Mouse (Mus musculus) spleen, adult 2 months (tissue): Measurements from ENCODE around the gene Blvrb. TPM values are rescaled to one million over a fixed set of nuclear protein-coding genes. Genes with fewer than 3 reads are reported as not detected.
"Not testable (repeated sequence)": the region's sequence is repeated elsewhere in the genome, so short reads cannot be mapped to it uniquely, and the experiment has no call there.

Experiments
- DNase-seq, 2 experiments: peaks; one replicate each; pipeline versions ENCODE4 v3.0.0 to v3.0.0-alpha.2; 2012 to 2021; ENCODE audit warnings: low spot score in 2 of 2, low read depth in 1 of 2
- H3K27ac ChIP-seq: fragments of 200-500 bp; 2 replicates; pipeline ENCODE4 v1.5.1; 2012; ENCODE audit warnings: low read length, inconsistent platforms; ENCODE audit not compliant: insufficient read depth
- H3K27me3 ChIP-seq: fragments of 200-500 bp; 2 replicates; pipeline ENCODE4 v1.6.1; 2012; ENCODE audit warnings: mild to moderate bottlenecking, moderate library complexity, low read length, inconsistent platforms; ENCODE audit not compliant: control insufficient read depth, insufficient read depth
- H3K36me3 ChIP-seq: fragments of 200-500 bp; 2 replicates; pipeline ENCODE4 v1.6.1; 2012; ENCODE audit warnings: mild to moderate bottlenecking, low read length, inconsistent platforms; ENCODE audit not compliant: control insufficient read depth, insufficient read depth
- H3K4me1 ChIP-seq: fragments of 200-500 bp; 2 replicates; pipeline ENCODE4 v1.6.1; 2011; ENCODE audit warnings: inconsistent platforms; ENCODE audit not compliant: control insufficient read depth, insufficient read depth, insufficient read length
- H3K4me3 ChIP-seq: fragments of 200-500 bp; 2 replicates; pipeline ENCODE4 v1.5.1; 2011; ENCODE audit warnings: mild to moderate bottlenecking, inconsistent platforms; ENCODE audit not compliant: insufficient read depth, insufficient read length; ENCODE audit errors: extremely low read depth
- CTCF ChIP-seq: fragments of 200-500 bp; IDR thresholded peaks from 2 replicates; pipeline ENCODE4 v1.5.1; 2011; ENCODE audit warnings: mild to moderate bottlenecking, inconsistent platforms; ENCODE audit not compliant: insufficient read depth, insufficient read length, insufficient replicate concordance; ENCODE audit errors: extremely low read depth
- POLR2A ChIP-seq: fragments of 200-500 bp; IDR thresholded peaks from 2 replicates; pipeline ENCODE4 v1.6.1; 2011; ENCODE audit warnings: low read depth, low read length, inconsistent platforms
- WGBS: fragments of 180-500 bp; shearing (Covaris S2); methylation state at CpG from one replicate; pipeline ENCODE4 v1.1.7; 2018; 5-methylcytosine and 5-hydroxymethylcytosine counted together
- polyA plus RNA-seq: library from polyadenylated mRNA; depleted of rRNA; stranded (reverse); fragments of >200 nt; gene quantifications from 2 replicates; pipeline ENCODE4 v1.2.3, GENCODE M21; 2012

Gene Blvrb
- polyA plus RNA-seq, 1 experiment: 280 TPM

DNA sequence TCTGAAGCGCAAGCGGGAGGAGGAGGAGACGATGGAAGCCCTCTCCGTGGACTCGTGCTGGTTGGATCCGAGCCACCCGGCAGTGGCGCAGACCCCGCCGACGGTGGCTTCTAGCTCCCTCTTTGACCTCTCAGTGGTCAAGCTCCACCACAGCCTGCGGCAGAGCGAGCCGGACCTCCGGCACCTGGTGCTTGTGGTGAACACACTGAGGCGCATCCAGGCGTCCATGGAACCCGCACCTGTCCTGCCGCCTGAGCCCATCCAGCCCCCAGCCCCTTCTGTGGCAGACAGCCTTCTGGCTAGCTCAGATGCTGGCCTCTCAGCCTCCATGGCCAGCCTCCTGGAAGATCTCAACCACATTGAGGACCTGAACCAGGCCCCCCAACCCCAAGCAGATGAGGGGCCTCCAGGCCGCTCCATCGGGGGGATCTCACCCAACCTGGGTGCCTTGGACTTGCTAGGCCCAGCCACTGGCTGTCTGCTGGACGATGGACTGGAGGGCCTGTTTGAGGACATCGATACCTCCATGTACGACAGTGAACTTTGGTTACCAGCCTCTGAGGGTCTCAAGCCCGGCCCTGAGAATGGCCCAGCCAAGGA, 41.6 kb downstream of the Blvrb start:
- H3K27ac ChIP-seq: 0 out of 2 replicates have a peak overlapping the region, but pooled peaks have one; percentile 24
- no peak overlapping the region for H3K4me3 ChIP-seq
- peaks cover 7% of the 10 kb centered on the region for H3K36me3 ChIP-seq
- H3K27me3 ChIP-seq: no peaks in the 10 kb centered on the region
- peaks cover 9% of the 10 kb centered on the region for H3K4me1 ChIP-seq
- 95% methylated on average over 25 of the region's 25 CpGs for WGBS
- no peak for TF ChIP-seq POLR2A
- TF ChIP-seq CTCF: no peak
- peak in 1 of 2 experiments; percentile 19 for DNase-seq

DNA sequence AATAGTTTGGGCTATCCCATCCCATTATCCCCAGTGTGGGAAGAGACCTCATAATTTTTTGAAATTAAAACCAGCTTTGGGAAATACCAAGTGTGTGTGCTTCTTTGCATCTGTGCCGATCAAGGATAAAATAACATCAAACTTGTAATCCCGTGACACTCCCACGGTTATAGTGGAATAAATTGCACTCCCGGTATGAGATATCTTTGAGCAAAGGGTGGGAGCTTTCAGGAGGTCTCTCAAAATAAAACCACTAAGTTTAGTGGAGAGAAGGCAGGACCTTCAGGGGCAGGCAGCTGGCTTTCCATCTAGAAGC, 42.4 kb downstream of the Blvrb start:
- 36% methylated on average over 4 of the region's 4 CpGs for WGBS
- Histone ChIP-seq H3K27me3 (no peaks in the 10 kb centered on the region), H3K36me3 (peaks cover 7% of the 10 kb centered on the region), H3K4me3 (peak overlapping the region; percentile 65), H3K27ac (peak overlapping the region; percentile 91), H3K4me1 (peaks cover 9% of the 10 kb centered on the region)
- TF ChIP-seq CTCF (no peak), POLR2A (no peak)
- no peak for DNase-seq

DNA sequence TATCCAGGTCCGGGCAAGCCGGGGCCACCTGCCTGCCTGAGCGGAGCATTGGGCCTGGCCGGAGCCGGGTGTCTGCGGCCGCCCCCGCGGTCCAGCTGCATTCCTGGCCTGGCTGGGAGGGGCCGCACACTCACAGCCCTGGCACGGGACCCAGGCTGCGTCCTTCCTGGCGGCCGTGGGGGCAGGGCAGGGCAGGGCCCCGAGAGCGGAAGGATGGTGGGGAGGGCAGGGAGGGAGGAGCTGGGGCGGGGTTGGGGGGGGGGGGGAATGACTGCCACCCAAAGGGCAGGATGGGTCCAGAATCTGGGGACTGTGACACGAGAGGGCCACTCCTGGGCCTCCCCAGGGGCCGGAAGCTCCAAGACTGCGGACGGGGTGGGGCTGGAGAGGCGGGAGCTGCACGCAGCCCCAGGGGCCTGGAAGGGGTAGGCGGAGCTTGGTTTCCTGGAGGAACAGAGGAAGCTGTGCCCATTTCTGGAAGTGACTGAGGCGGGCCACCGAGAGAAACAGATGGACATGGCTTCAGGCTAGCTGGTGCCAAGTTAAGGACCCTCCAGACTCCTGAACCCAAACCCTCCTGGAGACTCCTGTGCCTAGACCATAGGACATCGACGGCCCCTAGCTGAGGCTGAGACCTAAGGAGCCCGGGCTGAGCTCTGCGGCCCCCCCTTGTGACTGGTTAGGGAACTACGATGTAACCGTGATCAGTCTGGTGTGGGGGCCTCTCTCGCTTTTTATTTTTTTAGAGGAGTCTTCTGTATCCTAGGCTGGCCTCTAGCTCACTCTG, 43.0 kb downstream of the Blvrb start:
- Histone ChIP-seq H3K27me3 (no peaks in the 10 kb centered on the region), H3K27ac (peak overlapping the region; percentile 91), H3K4me1 (peaks cover 9% of the 10 kb centered on the region), H3K36me3 (peaks cover 7% of the 10 kb centered on the region), H3K4me3 (peak overlapping the region; percentile 65)
- DNase-seq: peak; percentile 72 to 86
- no peak; the same call in 1 of the 2 replicates for TF ChIP-seq POLR2A
- peak; percentile 67; the same call in 1 of the 2 replicates for TF ChIP-seq CTCF
- WGBS: under 1% methylated on average over 30 of the region's 33 CpGs

DNA sequence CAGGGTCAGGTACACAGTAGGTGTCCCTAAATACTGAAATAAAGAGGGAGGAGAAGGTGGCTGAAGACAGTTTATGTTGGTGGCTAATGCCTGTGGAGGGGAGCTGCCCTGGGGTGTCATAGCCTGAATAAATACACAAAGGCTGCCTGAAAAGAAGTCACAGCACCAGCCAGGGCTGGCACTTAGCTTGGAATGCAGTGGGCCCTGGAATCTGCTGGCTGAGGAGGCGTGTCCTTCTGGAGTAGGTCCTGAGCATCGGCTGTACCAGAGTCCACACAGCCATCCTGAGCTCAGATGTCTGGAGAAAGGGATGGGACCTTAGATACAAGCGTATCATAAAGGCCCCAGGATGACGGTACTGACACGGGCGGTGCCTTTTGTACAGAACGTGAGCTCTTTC, 44.1 kb downstream of the Blvrb start:
- H3K4me1 ChIP-seq: peaks cover 9% of the 10 kb centered on the region
- no peak overlapping the region for H3K4me3 ChIP-seq
- TF ChIP-seq CTCF: no peak
- TF ChIP-seq POLR2A: no peak
- no peak overlapping the region for H3K27ac ChIP-seq
- H3K27me3 ChIP-seq: no peaks in the 10 kb centered on the region
- no peak for DNase-seq
- peaks cover 7% of the 10 kb centered on the region for H3K36me3 ChIP-seq
- WGBS: 88% methylated on average over 7 of the region's 7 CpGs

DNA sequence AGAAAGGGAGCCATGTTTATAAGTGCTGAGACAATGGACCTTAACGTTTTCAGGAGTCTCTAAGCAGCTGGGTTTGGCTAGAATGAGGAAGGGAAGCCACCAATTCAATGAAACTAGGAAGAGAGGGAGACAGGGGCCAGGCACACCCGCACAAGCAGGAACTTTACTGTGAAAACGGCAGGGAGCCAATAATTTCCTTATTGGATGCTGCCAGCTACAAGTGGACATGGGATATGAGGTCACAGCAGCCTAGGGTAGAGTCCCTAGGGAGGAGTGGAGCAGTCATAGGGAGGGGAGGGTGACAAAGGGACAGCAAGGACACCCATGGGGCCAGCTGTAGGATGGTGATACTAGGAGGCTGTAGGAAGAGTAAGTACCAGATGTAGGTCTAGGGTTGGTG, 45.2 kb downstream of the Blvrb start:
- Histone ChIP-seq H3K4me3 (no peak overlapping the region), H3K27me3 (no peaks in the 10 kb centered on the region), H3K27ac (no peak overlapping the region), H3K4me1 (peaks cover 7% of the 10 kb centered on the region), H3K36me3 (peaks cover 7% of the 10 kb centered on the region)
- DNase-seq: no peak
- WGBS: 49% methylated on average over 3 of the region's 3 CpGs
- TF ChIP-seq CTCF: no peak
- no peak for TF ChIP-seq POLR2A

DNA sequence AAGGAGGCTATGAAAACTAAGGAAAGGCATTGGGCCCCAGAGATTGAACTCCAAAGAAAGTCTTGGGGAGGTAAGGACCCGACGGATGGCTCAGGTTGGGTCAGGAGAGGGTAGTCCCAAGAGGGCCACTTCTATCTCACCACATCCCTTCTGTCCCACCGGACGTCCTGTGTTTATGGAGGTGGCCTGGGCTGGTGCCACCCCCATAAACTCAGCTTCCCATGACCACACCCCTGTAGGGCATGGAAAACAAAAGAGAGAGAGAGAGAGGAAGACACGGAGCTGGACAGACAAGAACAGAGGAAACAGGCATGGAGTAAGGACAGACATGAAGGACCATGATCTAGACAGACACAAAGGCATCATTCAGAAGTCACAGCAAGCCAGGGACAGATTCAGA, 45.7 kb downstream of the Blvrb start:
- TF ChIP-seq CTCF (no peak), POLR2A (no peak)
- H3K4me1 ChIP-seq: peaks cover 4% of the 10 kb centered on the region
- peaks cover 7% of the 10 kb centered on the region for H3K36me3 ChIP-seq
- no peak for DNase-seq
- H3K27me3 ChIP-seq: no peaks in the 10 kb centered on the region
- WGBS: 68% methylated on average over 5 of the region's 5 CpGs
- H3K4me3 ChIP-seq: no peak overlapping the region
- no peak overlapping the region for H3K27ac ChIP-seq

DNA sequence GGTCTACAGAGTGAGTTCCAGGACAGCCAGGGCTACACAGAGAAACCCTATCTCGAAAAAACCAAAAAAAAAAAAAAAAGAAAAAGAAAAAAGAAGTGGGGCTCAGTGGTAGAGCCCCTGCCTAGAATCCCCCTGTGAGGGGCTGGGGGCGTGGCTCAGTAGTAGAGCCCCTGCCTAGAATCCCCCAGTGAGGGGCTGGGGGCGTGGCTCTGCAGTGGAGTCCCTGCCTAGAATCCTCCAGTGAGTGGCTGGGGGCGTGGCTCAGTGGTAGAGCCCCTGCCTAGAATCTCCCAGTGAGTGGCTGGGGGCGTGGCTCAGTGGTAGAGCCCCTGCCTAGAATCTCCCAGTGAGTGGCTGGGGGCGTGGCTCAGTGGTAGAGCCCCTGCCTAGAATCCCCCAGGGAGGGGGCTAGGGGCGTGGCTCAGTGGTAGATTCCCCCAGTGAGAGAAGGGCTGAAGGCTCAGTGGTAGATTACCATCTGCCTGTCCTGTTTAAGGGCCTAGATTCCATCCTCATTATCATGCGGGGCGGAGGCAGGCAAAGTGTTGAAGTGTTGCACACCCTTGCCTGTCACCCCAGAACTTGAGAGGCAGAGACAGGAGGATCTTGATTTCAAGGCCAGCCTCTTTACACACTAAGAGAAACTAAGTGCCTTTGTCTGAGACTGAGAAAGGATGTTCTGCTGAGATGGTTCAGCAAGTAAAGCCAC, 47.0 kb downstream of the Blvrb start:
- H3K4me3 ChIP-seq, H3K27me3 ChIP-seq, H3K27ac ChIP-seq, DNase-seq, H3K36me3 ChIP-seq, H3K4me1 ChIP-seq: not testable (repeated sequence)
- WGBS: 89% methylated on average over 8 of the region's 9 CpGs
